Mouse (Mus musculus): ENCODE data around the gene Ywhag.

- TF ChIP-seq CTCF (conservative IDR thresholded peaks at IDR 0.05; ENCODE audit: low read length) (no peak), NANOG (IDR thresholded peaks at IDR 0.05; ENCODE audit: borderline replicate concordance, low read length) (no peak)
Observed at GRCm38 (mm10) chr5:135945916-135946408, 11.5 kb upstream of the Ywhag start.
